Mouse (Mus musculus) adrenal gland, postnatal 4 days (tissue): ENCODE results near the gene Nyap2. TPM values are rescaled to one million over a fixed set of nuclear protein-coding genes. Genes with fewer than 3 reads are reported as not detected.

Source experiments
- DNase-seq, 2 experiments: peaks; one replicate each; pipeline ENCODE4 v3.0.0; 2021 to 2022; ENCODE audit warnings: low spot score in 2 of 2, mixed read lengths in 2 of 2
- long read RNA-seq, 2 experiments: library from polyadenylated mRNA; stranded (forward); transcript quantifications; one replicate each; pipeline ENCODE4 v2.0.0; 2021
- total RNA-seq, 2 experiments: library from RNA; stranded (reverse); gene quantifications; 2 replicates each; pipeline ENCODE4 v1.2.3; 2021

The Nyap2 gene
- 1 to 10 TPM; 6.3 to 6.5 TPM for total RNA-seq
- long read RNA-seq, experiment 1 = 0 reads
- long read RNA-seq, experiment 2, partial matches to known transcripts = 0 of 1 reads
- long read RNA-seq, experiment 2, other reads (novel, unspliced or antisense) = 1 of 1 reads

- DNase-seq = no peak
These were observed at the start of gene Nyap2 for GRCm38 (mm10) chr1:81076831-81077664. Gene Nyap2, plus strand, starts transcription at chr1:81076950.

GRCm38 (mm10) chr1:81042907-81043868 lies 33.6 kb upstream of the Nyap2 start:
- DNase-seq = no peak

- DNase-seq = no peak
These were observed 18.4 kb upstream of the Nyap2 start for GRCm38 (mm10) chr1:81058340-81058739.

GRCm38 (mm10) chr1:81058835-81059234 lies 17.9 kb upstream of the Nyap2 start:
- no peak for DNase-seq

- no peak for DNase-seq
These were observed 13.9 kb upstream of the Nyap2 start for GRCm38 (mm10) chr1:81062811-81063210.

GRCm38 (mm10) chr1:81076259-81076658 lies 491 bp upstream of the Nyap2 start:
- DNase-seq = no peak

GRCm38 (mm10) chr1:81077665-81078314 lies 1.0 kb downstream of the Nyap2 start:
- no peak for DNase-seq

- no peak for DNase-seq
These were observed 10.7 kb downstream of the Nyap2 start for GRCm38 (mm10) chr1:81087485-81087884.

GRCm38 (mm10) chr1:81090400-81090799 lies 13.7 kb downstream of the Nyap2 start:
- no peak for DNase-seq

- DNase-seq = no peak
These were observed 14.2 kb downstream of the Nyap2 start for GRCm38 (mm10) chr1:81090979-81091378.

- no peak for DNase-seq
These were observed 15.3 kb downstream of the Nyap2 start for GRCm38 (mm10) chr1:81092056-81092455.

- DNase-seq = no peak
These were observed 16.1 kb downstream of the Nyap2 start for GRCm38 (mm10) chr1:81092886-81093285.

- DNase-seq = no peak
These were observed 22.2 kb downstream of the Nyap2 start for GRCm38 (mm10) chr1:81098950-81099349.

GRCm38 (mm10) chr1:81101749-81102148 lies 25.0 kb downstream of the Nyap2 start:
- no peak for DNase-seq

- DNase-seq = no peak
These were observed 43.0 kb downstream of the Nyap2 start for GRCm38 (mm10) chr1:81119732-81120131.

- no peak for DNase-seq
These were observed 55.4 kb downstream of the Nyap2 start for GRCm38 (mm10) chr1:81132007-81132712.

GRCm38 (mm10) chr1:81143855-81144254 lies 67.1 kb downstream of the Nyap2 start:
- no peak for DNase-seq

- DNase-seq = no peak
These were observed 68.8 kb downstream of the Nyap2 start for GRCm38 (mm10) chr1:81145576-81145975.

GRCm38 (mm10) chr1:81169245-81169644 lies 92.5 kb downstream of the Nyap2 start:
- DNase-seq = no peak

GRCm38 (mm10) chr1:81172703-81173102 lies 96.0 kb downstream of the Nyap2 start:
- no peak for DNase-seq

GRCm38 (mm10) chr1:81173303-81173702 lies 96.6 kb downstream of the Nyap2 start:
- no peak for DNase-seq
